Mouse (Mus musculus) liver, embryonic 14.5 days (tissue): Measurements from ENCODE around the gene Rtkn2.

Experiments
- CTCF ChIP-seq: IDR thresholded peaks from 2 replicates; pipeline ENCODE4 v1.5.1; 2016; ENCODE audit warnings: antibody characterized with exemption, low read depth, control low read depth
- EP300 ChIP-seq: IDR thresholded peaks from 2 replicates; pipeline ENCODE4 v1.6.1; 2016; ENCODE audit warnings: antibody characterized with exemption, low read depth

DNA sequence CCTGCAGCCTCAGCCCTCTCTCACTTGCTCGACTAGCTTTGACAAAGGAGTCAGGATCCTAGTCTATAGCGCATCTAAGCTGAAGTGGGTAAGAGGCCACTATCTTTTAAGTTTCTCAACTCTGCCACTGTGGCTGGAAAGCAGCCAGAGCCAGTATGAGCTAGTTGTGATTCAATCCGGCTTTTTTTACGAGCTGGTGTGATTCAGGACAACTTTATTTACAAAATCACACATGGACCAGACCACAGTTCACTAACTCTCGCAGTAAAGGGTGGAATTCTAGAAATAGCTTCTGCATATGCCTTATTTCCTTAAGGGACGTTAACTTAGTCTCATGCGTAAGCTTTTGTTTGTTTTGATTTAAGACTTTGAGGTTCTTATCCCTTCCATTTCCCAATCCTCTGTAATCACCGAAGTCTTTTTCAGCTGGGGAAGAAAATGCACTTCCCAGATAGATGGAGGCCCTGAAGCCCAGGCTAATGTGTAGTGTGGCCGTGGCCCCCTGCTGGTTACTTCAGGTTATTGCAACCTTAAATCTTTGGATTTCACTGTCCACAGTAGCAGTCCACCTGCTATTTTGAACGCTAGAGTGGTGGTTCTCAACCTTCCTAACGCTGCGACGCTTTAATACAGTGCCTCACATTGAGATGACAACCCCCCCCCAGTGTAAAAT is 5.0 kb downstream of the Rtkn2 start:
- TF ChIP-seq CTCF (peak; percentile 84), EP300 (no peak)
